Mouse (Mus musculus): ENCODE results near the gene Fkbp5. TPM values are rescaled to one million over a fixed set of nuclear protein-coding genes. Genes with fewer than 3 reads are reported as not detected.
A peak's percentile ranks its signal among the peaks of the same experiment; 100 is the strongest.

Gene Fkbp5
- polyA plus RNA-seq, 1 experiment: 26.1 TPM

DNA sequence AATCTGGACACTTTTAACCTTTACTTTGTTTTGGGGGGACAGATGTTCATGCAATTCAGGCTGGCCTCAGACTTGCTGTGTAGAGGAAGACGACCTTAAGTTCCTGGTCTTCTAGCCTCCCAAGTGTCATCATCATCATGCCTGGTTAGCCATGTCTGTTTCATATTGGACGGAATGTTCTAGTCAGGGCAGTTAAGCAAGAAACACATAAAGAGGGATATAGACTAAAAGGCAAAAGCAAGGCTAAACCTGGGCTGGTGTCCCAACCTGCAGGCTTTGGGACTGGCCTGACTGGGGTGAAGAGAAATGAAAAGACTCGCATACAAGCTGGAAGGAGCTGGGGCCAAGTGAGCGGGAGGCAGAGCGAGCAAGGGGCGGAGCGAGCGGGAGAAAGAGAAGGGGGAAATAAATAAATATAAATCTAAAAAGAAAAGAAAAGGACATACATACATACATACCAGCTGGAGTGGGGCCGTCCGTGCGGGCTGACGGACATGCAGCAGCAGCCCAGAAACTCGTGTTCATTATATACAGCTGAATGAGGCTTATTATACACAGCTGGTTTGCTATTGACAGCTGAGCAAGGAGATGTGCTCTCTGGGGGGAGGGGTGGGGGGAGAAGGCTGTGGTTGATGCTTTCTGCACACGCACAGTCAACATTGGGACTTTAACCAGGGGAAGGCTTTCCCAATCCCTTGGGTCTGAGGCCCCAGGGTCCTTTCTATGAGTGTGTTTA is 26.1 kb downstream of the Fkbp5 start:
- H3K36me3 ChIP-seq (ENCODE audit: control insufficient read depth, insufficient read depth, low read length): no peaks in the 10 kb centered on the region

DNA sequence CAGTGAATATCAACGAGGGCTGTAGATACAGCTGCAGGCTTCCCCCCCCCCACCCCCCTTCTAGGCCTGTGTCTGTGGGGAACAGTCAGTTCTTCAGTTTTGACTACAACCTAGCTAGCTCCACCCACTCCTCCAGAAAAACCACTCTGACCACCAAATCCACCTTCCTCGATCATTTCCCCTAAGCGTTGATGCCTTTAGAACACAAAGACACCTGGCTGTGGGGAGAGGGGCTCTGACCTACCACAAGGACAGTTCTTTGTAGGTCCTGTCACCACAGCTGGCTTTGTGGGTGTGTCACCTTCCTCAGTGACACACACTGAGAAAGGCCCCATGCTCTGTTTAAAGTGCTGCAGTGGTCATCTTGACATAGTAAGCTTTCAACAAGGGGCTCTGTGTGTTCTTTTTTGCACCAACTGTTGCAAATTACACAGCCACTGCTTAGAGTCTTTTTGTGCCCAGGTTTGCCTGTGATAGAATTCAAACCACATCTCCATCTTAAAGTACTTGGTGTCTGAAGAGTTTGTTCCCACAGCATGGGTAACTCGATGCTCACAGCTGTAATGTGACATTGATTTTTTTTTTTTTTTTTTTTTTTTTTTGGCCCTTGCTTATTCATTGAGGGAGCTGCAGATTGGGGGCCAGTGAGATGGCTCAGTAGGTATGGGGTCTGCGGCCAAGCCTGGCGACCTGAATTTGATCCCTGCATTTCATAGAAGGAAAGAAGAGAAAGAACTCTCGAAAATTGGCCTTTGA is 28.9 kb downstream of the Fkbp5 start:
- TF ChIP-seq CTCF (IDR thresholded peaks at IDR 0.05; ENCODE audit: extremely low read depth, insufficient read depth, insufficient read length, insufficient replicate concordance) (no peak), POLR2A (IDR thresholded peaks at IDR 0.05; ENCODE audit: low read depth, low read length) (no peak)
- peaks cover 8% of the 10 kb centered on the region; the same call in 1 of the 2 replicates for H3K4me1 ChIP-seq (ENCODE audit: control insufficient read depth, insufficient read depth, insufficient read length)
- WGBS: 39% methylated on average over 7 of the region's 7 CpGs
- H3K36me3 ChIP-seq (ENCODE audit: control insufficient read depth, insufficient read depth, low read length): no peaks in the 10 kb centered on the region
- H3K27ac ChIP-seq (ENCODE audit: insufficient read depth, low read length): no peak overlapping the region
- no peak for DNase-seq (ENCODE audit: low read depth in 1 of 2, low spot score in 2 of 2)
- no peaks in the 10 kb centered on the region for H3K27me3 ChIP-seq (ENCODE audit: control insufficient read depth, insufficient read depth, low read length)
- H3K4me3 ChIP-seq (ENCODE audit: extremely low read depth, insufficient read depth, insufficient read length): no peak overlapping the region

More for the DNA sequence above, 26.1 kb downstream of the Fkbp5 start:
- no peaks in the 10 kb centered on the region for H3K27me3 ChIP-seq (ENCODE audit: control insufficient read depth, insufficient read depth, low read length)
- DNase-seq (ENCODE audit: low read depth in 1 of 2, low spot score in 2 of 2): no peak
- TF ChIP-seq POLR2A (IDR thresholded peaks at IDR 0.05; ENCODE audit: low read depth, low read length): no peak
- TF ChIP-seq CTCF (IDR thresholded peaks at IDR 0.05; ENCODE audit: extremely low read depth, insufficient read depth, insufficient read length, insufficient replicate concordance): no peak
- H3K4me3 ChIP-seq (ENCODE audit: extremely low read depth, insufficient read depth, insufficient read length): no peak overlapping the region
- 90% methylated on average over 14 of the region's 14 CpGs for WGBS
- H3K4me1 ChIP-seq (ENCODE audit: control insufficient read depth, insufficient read depth, insufficient read length): peaks cover 8% of the 10 kb centered on the region; the same call in 1 of the 2 replicates
- no peak overlapping the region for H3K27ac ChIP-seq (ENCODE audit: insufficient read depth, low read length)

DNA sequence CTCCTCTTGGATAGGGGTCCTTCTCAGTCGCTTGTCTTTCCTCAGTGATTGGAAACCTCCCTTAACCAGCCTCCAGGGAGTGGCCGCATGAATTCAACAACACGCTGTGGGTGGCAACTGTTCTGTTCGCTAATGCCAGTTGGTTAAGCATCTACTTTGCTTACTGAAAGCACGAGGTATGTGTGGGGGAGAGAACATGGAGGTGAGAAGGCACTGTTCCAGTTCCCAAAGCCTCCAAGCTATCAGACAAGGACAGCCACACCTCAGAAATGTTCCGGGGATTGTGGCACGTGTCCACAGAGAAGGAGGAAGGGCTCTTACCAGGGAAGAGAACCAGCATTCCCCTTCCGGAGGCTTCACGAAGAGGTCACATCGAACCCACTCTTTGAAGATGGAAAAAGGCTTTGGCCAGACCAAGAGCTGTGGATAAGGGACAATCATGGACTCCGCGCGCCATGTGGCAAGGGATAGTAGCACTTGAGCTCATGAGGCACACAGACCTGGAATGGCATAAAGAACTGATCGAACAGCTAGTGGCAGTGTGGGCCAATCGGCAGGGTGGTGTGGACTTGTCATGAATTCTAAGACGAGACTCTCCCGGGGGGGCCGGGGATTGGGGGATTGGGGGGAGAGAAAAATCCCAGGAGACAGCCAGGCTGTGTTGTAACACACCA is 29.6 kb downstream of the Fkbp5 start:
- H3K4me3 ChIP-seq (ENCODE audit: extremely low read depth, insufficient read depth, insufficient read length): no peak overlapping the region
- H3K4me1 ChIP-seq (ENCODE audit: control insufficient read depth, insufficient read depth, insufficient read length): peaks cover 8% of the 10 kb centered on the region; the same call in 1 of the 2 replicates
- no peaks in the 10 kb centered on the region for H3K36me3 ChIP-seq (ENCODE audit: control insufficient read depth, insufficient read depth, low read length)
- TF ChIP-seq POLR2A (IDR thresholded peaks at IDR 0.05; ENCODE audit: low read depth, low read length) (no peak), CTCF (IDR thresholded peaks at IDR 0.05; ENCODE audit: extremely low read depth, insufficient read depth, insufficient read length, insufficient replicate concordance) (no peak)
- no peaks in the 10 kb centered on the region for H3K27me3 ChIP-seq (ENCODE audit: control insufficient read depth, insufficient read depth, low read length)
- no peak for DNase-seq (ENCODE audit: low read depth in 1 of 2, low spot score in 2 of 2)
- WGBS: 68% methylated on average over 18 of the region's 18 CpGs
- H3K27ac ChIP-seq (ENCODE audit: insufficient read depth, low read length): no peak overlapping the region

DNA sequence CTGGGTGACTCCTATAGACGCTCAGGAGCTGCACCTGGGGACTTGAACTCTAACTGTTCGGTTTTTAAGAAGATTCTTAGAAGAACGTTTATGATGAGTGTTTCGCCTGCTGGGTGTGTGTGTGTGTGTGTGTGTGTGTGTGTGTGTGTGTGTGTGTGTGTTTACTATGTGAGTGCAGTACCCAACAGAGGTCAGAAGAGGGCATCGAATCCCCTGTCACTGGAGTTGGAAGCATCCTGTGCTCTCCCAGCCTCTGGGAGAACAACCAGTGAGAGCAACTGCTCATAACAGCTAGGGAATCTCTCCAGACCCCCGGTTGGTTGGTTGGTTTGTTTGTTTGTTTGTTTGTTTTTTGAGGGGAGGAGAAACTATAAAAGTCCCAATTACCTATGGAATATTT is 30.6 kb downstream of the Fkbp5 start:
- 76% methylated on average over 6 of the region's 6 CpGs for WGBS

DNA sequence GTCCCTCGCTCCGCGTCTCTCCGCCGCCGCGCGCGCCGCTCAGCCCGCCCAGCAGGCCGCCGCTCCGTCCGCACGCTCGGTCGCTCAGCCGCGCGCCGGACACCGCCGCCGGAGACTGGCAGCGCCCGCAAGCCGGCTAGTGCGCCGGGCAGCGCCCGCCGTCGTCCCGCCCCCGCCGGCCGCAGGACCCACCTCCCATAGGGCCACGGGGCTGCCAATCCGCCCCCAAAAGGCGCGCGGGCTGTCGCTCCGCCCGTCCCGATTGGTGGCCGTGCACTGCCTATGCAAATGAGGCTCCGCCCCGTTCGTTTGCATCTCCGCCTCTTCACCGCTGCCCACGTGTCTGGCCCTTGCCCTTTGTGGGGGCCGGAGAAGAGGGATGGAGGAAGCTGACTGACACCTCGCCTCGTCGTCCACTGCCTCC is 31.3 kb downstream of the Fkbp5 start:
- Histone ChIP-seq H3K36me3 (ENCODE audit: control insufficient read depth, insufficient read depth, low read length) (no peaks in the 10 kb centered on the region), H3K4me3 (ENCODE audit: extremely low read depth, insufficient read depth, insufficient read length) (peak overlapping the region; percentile 83), H3K27me3 (ENCODE audit: control insufficient read depth, insufficient read depth, low read length) (no peaks in the 10 kb centered on the region), H3K4me1 (ENCODE audit: control insufficient read depth, insufficient read depth, insufficient read length) (peaks cover 8% of the 10 kb centered on the region; the same call in 1 of the 2 replicates), H3K27ac (ENCODE audit: insufficient read depth, low read length) (peak overlapping the region; percentile 84)
- WGBS: 1% methylated on average over 55 of the region's 58 CpGs
- TF ChIP-seq POLR2A (IDR thresholded peaks at IDR 0.05; ENCODE audit: low read depth, low read length): peak; percentile 78
- no peak for TF ChIP-seq CTCF (IDR thresholded peaks at IDR 0.05; ENCODE audit: extremely low read depth, insufficient read depth, insufficient read length, insufficient replicate concordance)
- peak; percentile 85 to 98 for DNase-seq (ENCODE audit: low read depth in 1 of 2, low spot score in 2 of 2)

More for the DNA sequence above, 30.6 kb downstream of the Fkbp5 start:
- H3K4me3 ChIP-seq (ENCODE audit: extremely low read depth, insufficient read depth, insufficient read length): no peak overlapping the region
- H3K27ac ChIP-seq (ENCODE audit: insufficient read depth, low read length): no peak overlapping the region
- TF ChIP-seq CTCF (IDR thresholded peaks at IDR 0.05; ENCODE audit: extremely low read depth, insufficient read depth, insufficient read length, insufficient replicate concordance) (no peak), POLR2A (IDR thresholded peaks at IDR 0.05; ENCODE audit: low read depth, low read length) (no peak)
- H3K4me1 ChIP-seq (ENCODE audit: control insufficient read depth, insufficient read depth, insufficient read length): peaks cover 8% of the 10 kb centered on the region; the same call in 1 of the 2 replicates
- no peaks in the 10 kb centered on the region for H3K36me3 ChIP-seq (ENCODE audit: control insufficient read depth, insufficient read depth, low read length)
- H3K27me3 ChIP-seq (ENCODE audit: control insufficient read depth, insufficient read depth, low read length): no peaks in the 10 kb centered on the region
- DNase-seq (ENCODE audit: low read depth in 1 of 2, low spot score in 2 of 2): no peak

DNA sequence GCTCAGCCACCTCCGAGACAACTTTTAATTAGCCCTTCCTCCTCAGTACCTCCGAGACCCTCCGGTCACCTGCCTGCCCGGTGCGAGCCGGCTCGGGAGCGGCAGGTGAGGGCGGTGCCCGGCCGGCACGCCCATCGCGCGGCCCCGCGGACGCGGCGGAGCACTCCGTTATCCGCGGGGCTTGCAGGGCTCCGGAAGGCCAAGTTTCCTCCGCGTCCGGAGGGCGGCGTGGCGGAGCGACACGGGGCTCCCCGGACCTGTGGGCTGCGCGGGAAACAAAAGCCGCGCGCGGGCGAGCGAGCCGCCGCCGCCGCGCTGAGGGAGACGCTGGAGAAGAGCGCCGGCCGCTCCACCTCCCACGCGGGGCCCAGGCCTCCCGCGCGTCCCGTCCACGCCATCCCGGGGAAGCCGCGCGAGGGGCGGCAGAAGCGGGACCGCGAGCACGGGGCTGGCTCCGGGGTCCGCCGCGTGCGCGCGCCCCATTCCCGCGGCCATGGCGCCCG is 31.8 kb downstream of the Fkbp5 start:
- H3K27ac ChIP-seq (ENCODE audit: insufficient read depth, low read length): peak overlapping the region; percentile 84
- H3K27me3 ChIP-seq (ENCODE audit: control insufficient read depth, insufficient read depth, low read length): no peaks in the 10 kb centered on the region
- TF ChIP-seq POLR2A (IDR thresholded peaks at IDR 0.05; ENCODE audit: low read depth, low read length) (no peak), CTCF (IDR thresholded peaks at IDR 0.05; ENCODE audit: extremely low read depth, insufficient read depth, insufficient read length, insufficient replicate concordance) (no peak)
- WGBS: under 1% methylated on average over 62 of the region's 77 CpGs
- H3K36me3 ChIP-seq (ENCODE audit: control insufficient read depth, insufficient read depth, low read length): no peaks in the 10 kb centered on the region
- DNase-seq (ENCODE audit: low read depth in 1 of 2, low spot score in 2 of 2): peak in 1 of 2 experiments; percentile 50
- H3K4me1 ChIP-seq (ENCODE audit: control insufficient read depth, insufficient read depth, insufficient read length): peaks cover 8% of the 10 kb centered on the region; the same call in 1 of the 2 replicates
- peak overlapping the region; percentile 83 for H3K4me3 ChIP-seq (ENCODE audit: extremely low read depth, insufficient read depth, insufficient read length)

Measured in spleen, adult 2 months (tissue).